Mouse (Mus musculus): Measurements from ENCODE around the gene Ccdc85c.

DNA sequence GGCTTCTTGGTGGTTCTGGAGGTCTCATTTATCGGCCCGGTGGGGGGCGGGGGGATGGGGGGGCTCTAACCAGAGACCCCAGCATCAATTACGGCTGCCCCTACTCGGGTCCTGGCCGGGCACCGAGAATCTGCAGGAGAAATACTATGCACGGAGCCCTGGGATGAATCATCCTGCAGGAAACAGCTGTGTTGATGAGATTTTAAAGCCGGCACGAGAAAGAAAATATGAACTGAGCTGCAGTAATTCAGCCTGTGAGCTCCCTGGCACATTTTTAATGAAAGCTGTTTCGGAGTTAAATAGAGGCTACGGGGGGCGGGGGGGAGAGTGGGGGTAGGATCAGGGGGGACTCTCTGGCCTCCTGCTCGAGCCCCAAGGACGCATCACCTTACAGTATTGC lies 56.1 kb downstream of the Ccdc85c start:
- TF ChIP-seq CTCF (IDR thresholded peaks at IDR 0.05; ENCODE audit: extremely low read depth, insufficient read depth, insufficient read length, insufficient replicate concordance) (no peak), POLR2A (IDR thresholded peaks at IDR 0.05; ENCODE audit: low read depth, low read length) (no peak)
